Mouse (Mus musculus) MEL (cell line): ENCODE measurements around the gene She. TPM values are rescaled to one million over a fixed set of nuclear protein-coding genes. Genes with fewer than 3 reads are reported as not detected.
A peak's percentile ranks its signal among the peaks of the same experiment; 100 is the strongest.

Source experiments
- DNase-seq: peaks from one replicate; pipeline ENCODE4 v3.0.0; 2011; ENCODE audit warnings: low read depth, low spot score
- H3K27ac ChIP-seq: 2 replicates; pipeline ENCODE4 v1.5.1; 2012; ENCODE audit warnings: low read depth, mild to moderate bottlenecking, control low read depth, low read length, moderate library complexity; ENCODE audit not compliant: control insufficient read depth
- H3K27me3 ChIP-seq, 2 experiments: fragments of 150-350 bp in 1 of 2; sonication (generic) in 1 of 2; 2 replicates each; pipeline ENCODE4 v1.6.1; 2012; ENCODE audit warnings: low read length in 2 of 2, mild to moderate bottlenecking in 2 of 2, improper control_type of control experiment in 1 of 2, moderate library complexity in 1 of 2; ENCODE audit not compliant: insufficient read depth in 2 of 2, control insufficient read depth in 1 of 2
- H3K36me3 ChIP-seq, 2 experiments: 2 replicates each; pipeline ENCODE4 v1.6.1; 2012 to 2014; ENCODE audit warnings: low read length in 2 of 2, improper control_type of control experiment in 1 of 2, inconsistent platforms in 1 of 2, mild to moderate bottlenecking in 1 of 2; ENCODE audit not compliant: insufficient read depth in 2 of 2, control insufficient read depth in 1 of 2
- H3K4me1 ChIP-seq, 2 experiments: fragments of 150-350 bp in 1 of 2; sonication (generic) in 1 of 2; 2 replicates each; pipeline ENCODE4 v1.6.1; 2012; ENCODE audit warnings: low read length in 2 of 2, improper control_type of control experiment in 1 of 2, mild to moderate bottlenecking in 1 of 2; ENCODE audit not compliant: insufficient read depth in 2 of 2, control insufficient read depth in 1 of 2
- H3K4me3 ChIP-seq, 2 experiments: fragments of 150-350 bp in 1 of 2; sonication (generic) in 1 of 2; 2 replicates each; pipeline ENCODE4 v1.5.1; 2012; ENCODE audit warnings: low read depth in 2 of 2, low read length in 2 of 2, mild to moderate bottlenecking in 2 of 2, moderate library complexity in 2 of 2, control low read depth in 1 of 2, improper control_type of control experiment in 1 of 2; ENCODE audit not compliant: control insufficient read depth in 1 of 2, insufficient read depth in 1 of 2
- H3K79me2 ChIP-seq: 2 replicates; pipeline ENCODE4 v1.6.1; 2012; ENCODE audit warnings: mild to moderate bottlenecking, low read length, moderate library complexity; ENCODE audit not compliant: control insufficient read depth, poor library complexity, insufficient read depth
- H3K9ac ChIP-seq: 2 replicates; pipeline ENCODE4 v1.6.1; 2012; ENCODE audit warnings: low read depth, mild to moderate bottlenecking, control low read depth, low read length, moderate library complexity; ENCODE audit not compliant: control insufficient read depth, poor library complexity, severe bottlenecking
- H3K9me3 ChIP-seq: fragments of 150-350 bp; sonication (generic); replicated peaks from 2 replicates; pipeline ENCODE4 v1.6.1; 2012; ENCODE audit warnings: mild to moderate bottlenecking, low read length, improper control_type of control experiment, moderate library complexity; ENCODE audit not compliant: insufficient read depth
- BHLHE40 ChIP-seq: IDR thresholded peaks from 2 replicates; pipeline ENCODE4 v1.6.1; 2012; ENCODE audit warnings: low read depth, mild to moderate bottlenecking, inconsistent platforms, low read length, improper control_type of control experiment, borderline replicate concordance
- CHD1 ChIP-seq: IDR thresholded peaks from 2 replicates; pipeline ENCODE4 v1.6.1; 2012; ENCODE audit warnings: low read depth, mild to moderate bottlenecking, inconsistent platforms, low read length, improper control_type of control experiment
- CHD2 ChIP-seq: IDR thresholded peaks from 2 replicates; pipeline ENCODE4 v1.6.1; 2011; ENCODE audit warnings: low read length, improper control_type of control experiment
- E2F4 ChIP-seq: IDR thresholded peaks from 2 replicates; pipeline ENCODE4 v1.6.1; 2011; ENCODE audit warnings: low read depth, low read length, improper control_type of control experiment, borderline replicate concordance
- ELF1 ChIP-seq: IDR thresholded peaks from 2 replicates; pipeline ENCODE4 v1.6.1; 2014; ENCODE audit warnings: low read depth, mild to moderate bottlenecking, inconsistent platforms, low read length, improper control_type of control experiment, moderate library complexity
- EP300 ChIP-seq, 2 experiments: IDR thresholded peaks; 2 replicates each; pipeline ENCODE4 v1.6.1; 2011; ENCODE audit warnings: improper control_type of control experiment in 2 of 2, low read length in 2 of 2, low read depth in 1 of 2, mild to moderate bottlenecking in 1 of 2
- ETS1 ChIP-seq: IDR thresholded peaks from 2 replicates; pipeline ENCODE4 v1.6.1; 2012; ENCODE audit warnings: low read depth, mild to moderate bottlenecking, inconsistent platforms, low read length, improper control_type of control experiment, moderate library complexity
- GABPA ChIP-seq: IDR thresholded peaks from 2 replicates; pipeline ENCODE4 v1.6.1; 2012; ENCODE audit warnings: low read depth, mild to moderate bottlenecking, inconsistent platforms, low read length, improper control_type of control experiment, moderate library complexity
- GATA1 ChIP-seq: IDR thresholded peaks from 2 replicates; pipeline ENCODE4 v1.6.1; 2011; ENCODE audit warnings: low read depth, low read length, improper control_type of control experiment
- JUND ChIP-seq: IDR thresholded peaks from 2 replicates; pipeline ENCODE4 v1.6.1; 2011; ENCODE audit warnings: low read depth, mild to moderate bottlenecking, improper control_type of control experiment, low read length
- KAT2A ChIP-seq: conservative IDR thresholded peaks from 2 replicates; pipeline ENCODE4 v1.6.1; 2012; ENCODE audit warnings: low read depth, low read length, improper control_type of control experiment, inconsistent platforms
- MAFK ChIP-seq: IDR thresholded peaks from 2 replicates; pipeline ENCODE4 v1.6.1; 2011; ENCODE audit warnings: low read depth, mild to moderate bottlenecking, low read length, improper control_type of control experiment, borderline replicate concordance
- MAX ChIP-seq: IDR thresholded peaks from 2 replicates; pipeline ENCODE4 v1.6.1; 2011; ENCODE audit warnings: low read length, improper control_type of control experiment
- MEF2A ChIP-seq: IDR thresholded peaks from 2 replicates; pipeline ENCODE4 v1.6.1; 2014; ENCODE audit warnings: low read depth, mild to moderate bottlenecking, inconsistent platforms, low read length, improper control_type of control experiment; ENCODE audit not compliant: poor library complexity, insufficient replicate concordance, severe bottlenecking; ENCODE audit errors: extremely low read depth
- MXI1 ChIP-seq: IDR thresholded peaks from 2 replicates; pipeline ENCODE4 v1.6.1; 2011; ENCODE audit warnings: mild to moderate bottlenecking, low read depth, low read length, improper control_type of control experiment
- MYC ChIP-seq: IDR thresholded peaks from 2 replicates; pipeline ENCODE4 v1.6.1; 2011; ENCODE audit warnings: low read depth, mild to moderate bottlenecking, low read length, improper control_type of control experiment, moderate library complexity
- POLR2A ChIP-seq, 2 experiments: IDR thresholded peaks; 2 replicates each; pipeline ENCODE4 v1.6.1; 2011 to 2012; ENCODE audit warnings: low read length in 2 of 2, mild to moderate bottlenecking in 2 of 2, control low read depth in 1 of 2, improper control_type of control experiment in 1 of 2, low read depth in 1 of 2, moderate library complexity in 1 of 2; ENCODE audit not compliant: control insufficient read depth in 1 of 2, insufficient read depth in 1 of 2, poor library complexity in 1 of 2
- POLR2AphosphoS2 ChIP-seq: IDR thresholded peaks from 2 replicates; pipeline ENCODE4 v1.6.1; 2011; ENCODE audit warnings: low read length, improper control_type of control experiment
- POLR2AphosphoS5 ChIP-seq: IDR thresholded peaks from 2 replicates; pipeline ENCODE4 v1.6.1; 2012; ENCODE audit warnings: low read depth, borderline replicate concordance, mild to moderate bottlenecking, inconsistent platforms, low read length, moderate library complexity, mixed read lengths
- RAD21 ChIP-seq: IDR thresholded peaks from 2 replicates; pipeline ENCODE4 v1.6.1; 2011; ENCODE audit warnings: mild to moderate bottlenecking, low read depth, low read length, improper control_type of control experiment
- RCOR1 ChIP-seq: IDR thresholded peaks from 2 replicates; pipeline ENCODE4 v1.6.1; 2012; ENCODE audit warnings: low read depth, mild to moderate bottlenecking, inconsistent platforms, low read length, improper control_type of control experiment
- SIN3A ChIP-seq: IDR thresholded peaks from 2 replicates; pipeline ENCODE4 v1.6.1; 2012; ENCODE audit warnings: low read length, improper control_type of control experiment, inconsistent platforms
- SMC3 ChIP-seq: IDR thresholded peaks from 2 replicates; pipeline ENCODE4 v1.6.1; 2011; ENCODE audit warnings: low read depth, low read length, improper control_type of control experiment
- TAL1 ChIP-seq: IDR thresholded peaks from 2 replicates; pipeline ENCODE4 v1.6.1; 2012; ENCODE audit warnings: mild to moderate bottlenecking, inconsistent platforms, low read length, moderate library complexity, mixed read lengths
- TBP ChIP-seq: IDR thresholded peaks from 2 replicates; pipeline ENCODE4 v1.8.0; 2011; ENCODE audit warnings: low read depth, low read length, improper control_type of control experiment
- TCF12 ChIP-seq: IDR thresholded peaks from 2 replicates; pipeline ENCODE4 v1.6.1; 2014; ENCODE audit warnings: low read depth, mild to moderate bottlenecking, inconsistent platforms, low read length, improper control_type of control experiment, moderate library complexity
- USF2 ChIP-seq, 2 experiments: IDR thresholded peaks; 2 replicates each; pipeline ENCODE4 v1.6.1; 2011 to 2012; ENCODE audit warnings: improper control_type of control experiment in 2 of 2, low read length in 2 of 2, borderline replicate concordance in 1 of 2, inconsistent platforms in 1 of 2, low read depth in 1 of 2, mild to moderate bottlenecking in 1 of 2; ENCODE audit not compliant: insufficient read depth in 1 of 2
- ZC3H11A ChIP-seq: IDR thresholded peaks from 2 replicates; pipeline ENCODE4 v1.6.1; 2012; ENCODE audit warnings: low read depth, mild to moderate bottlenecking, inconsistent platforms, low read length, improper control_type of control experiment
- ZKSCAN1 ChIP-seq: IDR thresholded peaks from 2 replicates; pipeline ENCODE4 v1.6.1; 2012; ENCODE audit warnings: low read depth, mild to moderate bottlenecking, inconsistent platforms, low read length, improper control_type of control experiment, moderate library complexity
- ZMIZ1 ChIP-seq: IDR thresholded peaks from 2 replicates; pipeline ENCODE4 v1.6.1; 2012; ENCODE audit warnings: low read depth, mild to moderate bottlenecking, inconsistent platforms, low read length, improper control_type of control experiment, moderate library complexity
- ZNF384 ChIP-seq: IDR thresholded peaks from 2 replicates; pipeline ENCODE4 v1.6.1; 2012; ENCODE audit warnings: low read depth, mild to moderate bottlenecking, inconsistent platforms, low read length, improper control_type of control experiment
- polyA plus RNA-seq, 2 experiments: library from polyadenylated mRNA; stranded (reverse) in 1 of 2; unstranded in 1 of 2; fragments of >175 nt in 1 of 2; fragments of >200 nt in 1 of 2; gene quantifications; 2 replicates each; pipeline versions ENCODE4 v1.2.1 to v1.2.4; 2012; ENCODE audit warnings: low replicate concordance in 2 of 2, low read depth in 1 of 2; ENCODE audit not compliant: insufficient read length in 2 of 2, insufficient read depth in 1 of 2, missing spikeins in 1 of 2
- total RNA-seq: library from RNA; depleted of rRNA; stranded (reverse); fragments of 300-350 nt; gene quantifications from 2 replicates; pipeline ENCODE4 v1.2.3, GENCODE M21; 2012

Gene She
- total and polyA plus RNA-seq, 3 experiments: 3.3 to 3.5 TPM; not detected in 1

GRCm38 (mm10) chr3:89887582-89888230 is 56.5 kb downstream of the She start:
- Histone ChIP-seq H3K4me3 (peak overlapping the region in 1 of 2 experiments; percentile 5; a peak in 2 of 4 replicates), H3K27me3 (no peaks in the 10 kb centered on the region), H3K9ac (peak overlapping the region; percentile 18), H3K36me3 (peaks cover 0 to 41% of the 10 kb centered on the region in 2 experiments; a peak in 2 of 4 replicates), H3K79me2 (no peaks in the 10 kb centered on the region), H3K9me3 (no peaks in the 10 kb centered on the region), H3K4me1 (peaks cover 20 to 49% of the 10 kb centered on the region in 2 experiments), H3K27ac (peak overlapping the region; percentile 17)
- peak; percentile 86 for DNase-seq
- TF ChIP-seq CHD1 (no peak), ZC3H11A (no peak), MAX (peak; percentile 51; the same call in 1 of the 2 replicates), POLR2AphosphoS2 (no peak), RAD21 (no peak), ZKSCAN1 (no peak), USF2 (IDR thresholded peaks at IDR 0.05; ENCODE audit: borderline replicate concordance in 1 of 2, insufficient read depth in 1 of 2, low read depth in 1 of 2, low read length in 2 of 2) (no peak), GATA1 (peak; percentile 88), GABPA (no peak), SMC3 (no peak), TCF12 (peak; percentile 65), MYC (peak; percentile 66; the same call in 1 of the 2 replicates), ETS1 (peak; percentile 68), JUND (no peak), TBP (0 out of 2 replicates have a peak, but pooled peaks have one; percentile 23), CHD2 (no peak), MEF2A (no peak), KAT2A (no peak), RCOR1 (peak; percentile 91), SIN3A (peak; percentile 29; the same call in 1 of the 2 replicates), BHLHE40 (peak; percentile 50; the same call in 1 of the 2 replicates), TAL1 (peak; percentile 29; the same call in 1 of the 2 replicates), MAFK (peak; percentile 71; the same call in 1 of the 2 replicates), POLR2A (IDR thresholded peaks at IDR 0.05; ENCODE audit: control insufficient read depth in 1 of 2, insufficient read depth in 1 of 2, low read depth in 1 of 2, low read length in 2 of 2, poor library complexity in 1 of 2) (no peak), ZNF384 (no peak), ELF1 (peak; percentile 52), MXI1 (no peak; the same call in 1 of the 2 replicates), ZMIZ1 (no peak), POLR2AphosphoS5 (no peak), EP300 (IDR thresholded peaks at IDR 0.05; ENCODE audit: low read depth in 1 of 2, low read length in 2 of 2) (peak; percentile 78 to 91), E2F4 (no peak)
